Mouse (Mus musculus): ENCODE data around the gene Mrpl27. TPM values are rescaled to one million over a fixed set of nuclear protein-coding genes. Genes with fewer than 3 reads are reported as not detected.

Mrpl27 gene
- 27.2 and 58.8 TPM in 2 replicates for polyA plus RNA-seq (2012; rRNA removed; ENCODE audit: low replicate concordance)

DNA sequence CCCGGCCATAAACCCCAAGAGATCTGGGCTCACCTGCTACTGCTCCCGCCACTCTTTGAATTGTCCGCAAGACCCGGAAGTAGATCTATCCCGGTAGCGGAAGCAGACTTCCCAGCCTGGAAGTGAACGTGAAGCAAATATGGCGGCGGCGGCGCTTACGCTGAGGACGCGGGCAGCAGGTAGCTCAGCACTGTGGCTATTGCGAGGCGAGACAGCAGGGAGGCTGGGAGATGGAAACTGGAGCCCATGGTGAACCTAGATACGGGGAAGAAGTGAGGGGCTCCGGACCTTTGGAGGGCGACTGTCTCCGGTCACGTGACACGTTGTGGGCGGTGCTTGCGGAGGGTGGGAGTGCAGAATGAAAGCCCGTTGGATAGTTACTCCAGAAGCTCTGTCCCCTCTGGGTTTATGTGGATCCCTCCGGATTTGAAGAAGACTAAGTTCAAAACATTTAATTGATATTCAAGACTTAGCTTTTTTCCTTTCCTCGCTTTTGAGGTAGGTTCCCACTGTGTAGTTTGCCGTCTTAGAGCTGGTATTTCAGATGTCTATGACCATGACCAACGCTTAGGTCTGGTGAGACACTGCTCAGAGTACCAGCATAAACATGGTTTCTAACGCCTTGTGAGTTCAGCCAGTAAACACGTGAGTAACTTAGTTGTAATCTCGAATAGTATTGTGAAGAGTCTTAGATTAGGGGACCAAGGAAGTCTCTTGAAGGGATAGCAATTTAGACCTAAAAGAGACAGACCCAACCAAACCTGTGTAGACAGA lies at the start of gene Mrpl27, which contains the start of gene Eme1:
Gene Mrpl27, plus strand, starts transcription at position 105 of the 774 bp plus-strand sequence.
Gene Eme1, minus strand, starts transcription at position 302 of the 774 bp plus-strand sequence.

DNA sequence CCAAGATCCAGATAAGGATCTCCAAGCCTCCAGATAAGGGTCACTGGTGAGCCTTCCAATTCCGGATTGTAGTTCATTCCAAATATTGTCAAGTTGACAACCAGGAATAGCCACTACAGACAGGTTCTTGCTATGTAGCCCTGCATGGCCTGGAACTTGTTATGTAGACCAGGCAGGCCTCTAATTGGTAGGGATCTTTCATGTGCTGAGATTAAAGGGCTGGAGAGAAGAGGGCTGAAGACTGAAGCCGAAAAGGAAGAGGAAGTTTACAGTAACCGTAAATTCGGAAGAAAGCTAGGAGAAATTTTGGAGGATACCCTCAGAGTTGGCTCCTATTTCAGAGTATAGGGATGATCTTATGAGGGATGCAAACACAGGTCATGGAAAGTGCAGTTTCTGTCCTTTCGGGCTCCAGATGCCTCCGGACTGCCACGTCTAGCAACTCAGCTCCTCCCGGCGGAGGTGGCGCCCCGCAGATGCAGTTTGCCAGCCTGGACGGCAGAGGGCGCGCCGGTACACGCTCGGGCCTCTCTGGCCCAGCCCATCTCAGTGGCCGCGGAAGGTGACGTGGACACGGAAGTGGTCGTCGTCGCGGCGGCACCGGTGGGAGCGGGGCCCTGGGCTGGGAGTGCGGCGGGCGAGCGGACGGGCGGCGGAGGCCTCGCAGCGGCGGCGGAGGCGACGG lies 24.2 kb upstream of the Mrpl27 start, which contains the start of gene Lrrc59:
Gene Lrrc59, plus strand, starts transcription at position 569 of the 685 bp plus-strand sequence.

DNA sequence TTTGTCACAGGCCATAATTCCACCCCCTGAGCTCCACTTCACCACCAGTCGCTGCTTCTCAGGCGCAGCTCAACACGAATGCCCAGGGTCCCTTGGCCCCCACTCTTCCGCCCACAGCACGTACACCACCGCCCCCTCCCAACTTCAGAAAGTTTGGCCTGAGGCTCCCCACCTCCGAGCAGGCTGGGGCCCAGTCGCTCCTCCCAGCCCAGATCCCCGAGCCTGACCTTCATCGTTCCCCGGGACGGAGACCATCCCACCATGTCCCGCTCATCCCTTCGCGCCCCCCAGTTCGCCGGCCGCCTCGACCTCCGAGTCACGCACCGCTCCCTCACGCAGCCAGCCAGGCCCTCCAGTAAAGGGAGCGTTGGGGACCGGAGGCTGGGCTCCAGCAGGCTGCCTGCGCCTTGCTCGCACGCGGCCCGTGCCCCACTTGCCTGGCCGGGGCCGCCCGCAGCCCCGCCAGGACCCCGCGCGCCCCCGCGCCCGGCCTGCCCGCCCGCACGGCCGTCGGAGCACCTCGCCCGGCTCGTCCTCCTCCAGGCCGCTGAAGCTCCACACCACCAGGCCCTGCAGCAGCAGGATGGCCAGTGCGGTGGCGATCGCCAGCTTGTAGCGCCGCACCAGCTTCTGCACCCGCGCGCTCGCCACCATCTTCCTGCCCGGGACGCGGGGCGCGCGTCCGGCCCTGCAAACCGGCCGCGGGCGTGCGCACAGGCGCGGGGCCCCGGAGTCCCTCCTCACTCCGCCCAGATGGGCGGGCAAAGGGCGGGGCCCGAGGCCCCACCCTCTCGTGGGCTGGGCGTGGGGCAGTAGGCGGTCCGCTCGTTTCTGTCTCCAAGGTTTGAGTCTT lies 23.4 kb downstream of the Mrpl27 start, which contains the start of gene Xylt2:
Gene Xylt2, minus strand, starts transcription at position 762 of the 853 bp plus-strand sequence.

DNA sequence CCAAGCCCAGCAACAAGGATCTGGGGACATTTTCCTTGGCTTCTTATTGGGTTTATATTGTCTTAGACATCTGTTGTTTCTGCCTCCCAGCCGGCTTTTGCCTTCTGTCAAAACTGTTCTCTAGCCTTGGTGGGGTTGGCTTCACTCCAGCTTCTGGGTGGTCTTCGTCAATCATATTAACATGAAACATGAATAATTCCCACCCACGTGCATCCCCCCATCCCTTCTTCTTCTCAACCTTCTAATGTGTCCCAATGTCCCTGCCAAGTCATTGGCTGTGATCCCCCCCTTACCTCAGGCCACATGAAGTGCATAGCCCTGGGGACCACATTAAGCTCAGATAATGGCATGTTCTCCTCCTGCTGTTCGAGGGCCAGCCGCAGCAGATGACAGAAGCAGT lies 50.9 kb downstream of the Mrpl27 start, which contains the start of gene Gm11541:
Gene Gm11541, minus strand, starts transcription at position 28 of the 400 bp plus-strand sequence.

Other genes with a start within 250 kb of the Mrpl27 start
- 56.3 and 63.6 TPM in 2 replicates for gene Cacna1g, start 179.6 kb upstream of the Mrpl27 start, polyA plus RNA-seq (2012; rRNA removed; ENCODE audit: low replicate concordance)
- 0.07 and 0.36 TPM in 2 replicates for gene Spata20, start 167.6 kb upstream of the Mrpl27 start, polyA plus RNA-seq (2012; rRNA removed; ENCODE audit: low replicate concordance)
- 6.2 and 14.0 TPM in 2 replicates for gene Epn3, start 153.8 kb upstream of the Mrpl27 start, polyA plus RNA-seq (2012; rRNA removed; ENCODE audit: low replicate concordance)
- 1.2 and 1.5 TPM in 2 replicates for gene Mycbpap, start 132.0 kb upstream of the Mrpl27 start, polyA plus RNA-seq (2012; rRNA removed; ENCODE audit: low replicate concordance)
- 10.7 TPM in 2 replicates for gene Rsad1, start 104.5 kb upstream of the Mrpl27 start, polyA plus RNA-seq (2012; rRNA removed; ENCODE audit: low replicate concordance)
- gene Chad, start 88.7 kb upstream of the Mrpl27 start, polyA plus RNA-seq (2012; rRNA removed; ENCODE audit: low replicate concordance) = 0.10 and 0.14 TPM in 2 replicates
- 52.2 and 58.5 TPM in 2 replicates for gene Acsf2, start 51.9 kb upstream of the Mrpl27 start, polyA plus RNA-seq (2012; rRNA removed; ENCODE audit: low replicate concordance)
- gene Lrrc59, start 24.0 kb upstream of the Mrpl27 start, polyA plus RNA-seq (2012; rRNA removed; ENCODE audit: low replicate concordance) = 57.2 and 67.5 TPM in 2 replicates
- 0.53 and 0.55 TPM in 2 replicates for gene Eme1, start 197 bp downstream of the Mrpl27 start, polyA plus RNA-seq (2012; rRNA removed; ENCODE audit: low replicate concordance)
- 30.2 and 77.2 TPM in 2 replicates for gene Xylt2, start 23.7 kb downstream of the Mrpl27 start, polyA plus RNA-seq (2012; rRNA removed; ENCODE audit: low replicate concordance)
- not detected in 2 replicates for gene Gm11541, start 50.7 kb downstream of the Mrpl27 start, polyA plus RNA-seq (2012; rRNA removed; ENCODE audit: low replicate concordance)
- 0.11 TPM in 1 of 2 replicates, not detected in the other for gene Cdc34b, start 88.0 kb downstream of the Mrpl27 start, polyA plus RNA-seq (2012; rRNA removed; ENCODE audit: low replicate concordance)
- gene Tmem92, start 128.9 kb downstream of the Mrpl27 start, polyA plus RNA-seq (2012; rRNA removed; ENCODE audit: low replicate concordance) = not detected in 2 replicates

Measured in mammary gland, adult 2 months (tissue).